Mouse (Mus musculus) kidney, postnatal 14 days (tissue): ENCODE data around the gene Apol8.

ENCODE experiments used
- DNase-seq: peaks from one replicate; pipeline ENCODE4 v3.0.0; 2022; ENCODE audit warnings: mixed read lengths

Gene Apol8

GRCm38 (mm10) chr15:77756848-77757247, at the start of gene Apol8:
Gene Apol8, minus strand, starts transcription at chr15:77757003.
- peak; percentile 60 for DNase-seq

GRCm38 (mm10) chr15:77805657-77806056, 48.9 kb upstream of the Apol8 start:
- DNase-seq = no peak

- DNase-seq = no peak
Observed at GRCm38 (mm10) chr15:77804949-77805348, 48.1 kb upstream of the Apol8 start.

DNA sequence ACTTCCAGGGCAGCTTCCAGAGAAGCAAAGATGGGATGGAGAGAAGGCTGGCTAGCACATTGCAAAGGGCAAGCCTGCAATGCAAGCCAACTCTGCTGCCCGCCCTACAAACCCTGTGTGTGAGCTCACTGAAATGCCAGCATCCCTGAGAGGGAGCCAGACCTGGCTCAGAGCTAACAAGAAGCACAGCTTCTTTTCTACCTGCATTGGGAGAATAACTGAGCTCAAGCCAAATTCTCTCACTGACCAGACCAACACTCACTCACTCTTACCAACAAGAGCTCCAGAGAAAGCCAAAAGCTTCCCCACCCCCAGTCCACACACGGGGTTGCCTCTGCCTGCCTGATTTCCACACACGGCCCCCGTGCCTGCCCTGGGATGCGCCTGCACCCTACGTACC, 47.7 kb upstream of the Apol8 start:
- no peak for DNase-seq

GRCm38 (mm10) chr15:77803747-77804146, 46.9 kb upstream of the Apol8 start:
- no peak for DNase-seq

GRCm38 (mm10) chr15:77802992-77803391, 46.2 kb upstream of the Apol8 start:
- no peak for DNase-seq

DNA sequence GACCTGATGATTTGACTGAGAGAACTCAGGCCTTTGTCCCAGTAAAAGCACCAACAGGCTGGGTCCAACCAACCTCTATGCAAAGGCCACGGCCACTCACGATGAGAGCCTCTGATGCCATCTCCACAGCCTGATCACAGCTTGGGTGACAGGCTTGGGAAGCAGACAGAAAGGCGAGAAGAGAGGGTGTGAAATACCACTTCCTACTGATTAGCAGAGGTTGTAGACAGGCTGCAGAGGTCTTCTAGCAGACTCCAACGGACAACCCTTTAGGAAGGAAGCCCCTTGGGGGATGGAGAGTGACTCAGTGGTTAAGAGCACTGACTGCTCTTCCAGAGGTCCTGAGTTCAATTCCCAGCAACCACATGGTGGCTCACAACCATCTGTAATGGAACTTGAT, 44.4 kb upstream of the Apol8 start:
- no peak for DNase-seq

DNA sequence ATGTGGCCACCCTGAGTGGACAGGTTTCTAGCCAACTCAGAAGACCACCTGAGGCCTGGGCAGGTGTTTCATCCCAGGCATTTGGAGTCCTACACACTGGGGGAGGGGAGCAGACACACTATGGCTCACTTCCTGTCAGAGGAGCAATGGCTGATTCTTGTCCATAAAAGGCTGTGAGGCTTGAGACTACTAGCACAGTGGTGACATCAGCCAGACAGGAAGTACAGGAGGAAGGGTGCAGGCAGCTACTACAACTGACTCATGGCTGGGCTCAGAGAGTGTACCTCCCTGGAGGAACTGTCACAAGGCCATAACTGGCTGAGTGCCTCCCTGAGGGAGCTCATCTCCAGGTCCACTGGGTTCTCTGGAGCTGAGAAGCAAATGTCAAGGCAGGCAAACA, 43.7 kb upstream of the Apol8 start:
- peak; percentile 83 for DNase-seq

- DNase-seq = no peak
Observed at GRCm38 (mm10) chr15:77799491-77800474, 43.0 kb upstream of the Apol8 start.

DNA sequence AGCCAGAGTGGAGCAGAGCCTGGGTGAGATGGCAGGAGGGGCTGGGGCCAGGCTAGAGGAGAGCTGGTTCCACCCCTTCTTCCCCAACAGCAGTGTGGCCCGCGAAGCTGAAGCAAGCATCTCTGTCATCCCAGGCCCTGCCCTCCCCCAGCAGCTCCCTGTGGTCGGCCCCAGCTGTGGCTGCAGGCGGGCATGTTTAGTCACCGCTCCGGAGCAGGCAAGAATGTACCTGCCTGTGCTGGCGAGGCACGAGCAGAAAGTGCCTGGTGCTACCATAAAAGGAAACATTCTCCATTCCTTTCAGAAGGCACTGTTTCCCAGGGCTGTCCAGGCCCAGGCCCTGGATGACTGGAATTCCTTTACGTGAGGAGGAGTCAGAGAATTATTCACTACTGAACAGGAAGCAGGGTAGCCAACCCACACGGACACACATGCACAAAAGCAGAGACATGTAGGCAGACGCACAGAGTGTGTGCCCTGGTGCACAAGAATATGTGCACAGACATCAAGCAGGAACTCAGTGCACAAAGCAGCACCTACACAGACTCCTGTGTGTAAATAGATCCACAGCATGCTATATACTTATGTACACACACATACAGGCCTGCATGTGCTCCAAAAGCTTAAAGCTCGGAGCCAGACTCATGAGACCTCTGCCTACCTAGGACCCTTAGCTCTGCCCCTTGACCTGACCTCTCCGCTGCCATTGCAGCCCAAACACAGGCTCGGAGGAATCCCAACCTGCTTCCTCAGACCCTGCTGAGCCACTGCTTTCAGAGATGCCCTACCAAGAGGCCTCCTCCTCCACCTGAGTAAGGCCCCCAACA, 42.1 kb upstream of the Apol8 start:
- DNase-seq = peak; percentile 82

DNA sequence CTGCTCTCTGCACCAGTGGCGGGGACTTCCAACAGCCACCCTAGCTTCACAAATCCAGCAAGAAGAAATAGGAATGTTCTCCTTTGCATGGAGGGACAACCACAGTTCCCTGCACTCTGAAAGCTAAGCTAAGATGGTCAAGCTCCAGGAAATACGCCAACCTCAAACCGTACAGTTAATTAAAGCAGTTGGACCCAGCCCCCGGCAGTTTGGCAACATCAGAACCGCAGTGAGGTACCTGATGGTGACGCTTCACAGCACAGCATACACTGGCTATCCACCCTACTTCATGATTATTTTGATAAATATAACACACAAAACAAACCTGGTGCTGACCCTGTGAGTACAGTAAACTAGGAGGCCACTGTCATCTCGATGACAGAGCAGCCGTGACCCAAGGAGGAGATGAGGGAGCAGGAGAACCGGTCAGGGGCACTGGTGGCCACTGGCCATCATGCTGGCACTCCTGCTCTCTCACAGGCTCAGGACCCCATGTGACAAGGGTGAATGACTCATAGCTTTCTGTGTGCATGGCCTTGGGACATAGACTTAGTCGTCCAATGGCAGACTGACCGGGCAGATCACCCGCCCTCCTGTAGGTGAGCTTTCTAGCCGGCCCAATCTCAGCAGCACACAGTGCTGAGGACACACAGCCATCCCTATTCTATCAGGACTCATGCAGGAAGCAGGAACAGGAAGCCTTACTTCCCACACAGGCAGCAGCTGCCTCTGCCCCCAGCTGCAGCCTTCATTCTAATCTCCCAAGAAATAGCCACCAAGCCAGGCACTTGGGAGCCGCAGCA, 41.0 kb upstream of the Apol8 start:
- DNase-seq = peak; percentile 65

DNA sequence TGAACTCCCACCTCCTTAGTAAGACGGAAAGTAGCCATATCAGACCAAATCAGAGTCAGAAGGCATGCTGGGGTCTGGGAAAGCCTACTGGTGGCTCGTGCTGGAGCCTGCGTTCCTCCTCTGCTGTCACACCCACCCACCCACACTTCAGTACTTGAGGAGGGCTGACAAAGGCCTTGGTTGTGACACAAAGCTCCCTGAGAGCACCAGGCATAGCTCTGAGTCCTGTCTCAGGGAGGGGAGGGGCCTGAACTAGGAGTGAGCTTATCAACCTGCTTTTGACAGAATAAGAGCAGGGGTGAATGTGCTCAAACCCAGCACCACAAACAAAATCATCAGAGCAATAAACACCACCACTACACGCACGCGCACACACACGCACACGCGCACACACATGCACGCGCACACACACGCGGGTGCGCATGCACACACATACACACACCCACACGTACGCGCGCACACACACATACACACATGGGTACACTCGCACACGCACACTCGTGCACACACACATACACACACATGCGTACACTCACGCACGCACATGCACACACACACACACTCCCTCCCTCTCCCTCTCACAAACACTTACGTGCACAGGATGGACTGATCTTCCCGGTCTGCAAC, 39.7 kb upstream of the Apol8 start:
- no peak for DNase-seq

DNA sequence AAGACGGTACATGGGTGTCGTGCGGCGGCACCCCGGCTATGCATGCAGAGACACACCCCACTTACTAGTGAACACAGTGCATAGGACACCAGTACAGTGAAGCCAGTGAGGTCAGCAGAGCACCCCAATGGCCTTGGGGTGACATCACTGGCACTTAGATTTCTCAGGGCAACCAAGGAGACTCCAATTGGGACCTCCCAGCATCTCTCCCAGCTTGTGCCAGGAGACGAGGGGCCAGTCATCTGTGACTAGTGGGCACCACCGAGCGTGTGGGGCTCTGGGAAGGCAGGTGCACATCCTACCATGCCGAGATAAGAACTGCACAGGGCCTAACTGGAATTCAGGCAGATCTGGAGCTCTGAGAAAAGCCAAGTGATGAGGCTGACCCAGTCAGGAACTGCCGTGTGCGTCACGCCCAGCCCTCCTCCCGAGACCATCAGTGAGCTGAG, 38.1 kb upstream of the Apol8 start:
- DNase-seq = no peak

DNA sequence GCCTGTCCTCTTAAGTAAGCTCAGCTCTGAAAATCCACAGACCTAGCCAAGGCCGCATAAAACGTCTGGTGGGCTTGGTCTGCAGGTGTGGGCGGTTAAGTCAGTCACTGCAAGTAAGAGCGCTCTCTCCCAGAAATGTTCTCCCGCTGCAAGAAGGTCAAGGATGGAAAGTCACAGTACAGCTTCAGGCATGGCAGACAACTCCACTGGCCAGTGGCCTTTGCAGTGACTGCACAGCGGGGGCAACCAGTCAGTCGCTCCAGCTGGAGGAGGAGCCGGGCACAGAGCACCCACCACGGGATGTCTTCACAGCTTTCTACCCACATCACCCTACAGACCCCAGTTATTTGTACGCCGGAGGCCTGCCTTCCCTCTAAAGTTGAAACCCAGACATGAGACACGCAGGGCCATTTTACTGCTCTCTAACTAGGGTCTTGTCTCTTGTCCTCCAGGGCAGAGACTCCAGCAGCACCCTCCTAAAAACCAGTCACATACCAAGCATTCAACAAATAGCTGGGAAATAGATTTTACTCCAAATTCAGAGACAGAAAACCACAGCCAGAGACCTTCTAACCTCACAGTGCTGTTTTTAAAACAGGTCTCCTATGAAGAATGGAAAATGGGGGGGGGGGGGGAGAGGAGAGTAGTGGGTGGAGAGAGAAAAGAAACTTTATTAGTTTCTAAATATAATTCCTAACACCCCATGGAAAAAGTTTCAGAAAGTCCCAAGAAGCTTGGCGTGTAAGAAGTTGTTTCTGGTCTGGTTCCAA, 37.5 kb upstream of the Apol8 start:
- no peak for DNase-seq

DNA sequence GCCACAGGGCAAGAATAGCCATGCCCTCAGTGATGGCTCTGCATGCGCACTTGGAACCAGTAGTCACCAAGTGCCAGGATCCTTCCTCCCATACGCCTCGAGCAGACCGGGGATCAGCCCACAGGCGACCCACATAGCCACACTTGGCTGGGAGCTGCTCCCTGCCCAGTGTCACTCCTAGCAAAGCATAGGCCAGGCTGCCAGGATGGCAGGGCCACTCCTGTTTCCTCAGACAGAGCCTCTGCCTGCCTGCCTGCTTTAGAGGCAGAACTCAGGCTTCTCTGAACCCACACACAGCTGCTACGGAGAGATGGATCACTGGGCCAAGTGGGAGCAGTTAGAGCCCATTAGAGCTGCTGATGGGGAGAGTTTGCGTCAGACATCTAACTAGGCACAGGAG, 36.8 kb upstream of the Apol8 start:
- no peak for DNase-seq

DNA sequence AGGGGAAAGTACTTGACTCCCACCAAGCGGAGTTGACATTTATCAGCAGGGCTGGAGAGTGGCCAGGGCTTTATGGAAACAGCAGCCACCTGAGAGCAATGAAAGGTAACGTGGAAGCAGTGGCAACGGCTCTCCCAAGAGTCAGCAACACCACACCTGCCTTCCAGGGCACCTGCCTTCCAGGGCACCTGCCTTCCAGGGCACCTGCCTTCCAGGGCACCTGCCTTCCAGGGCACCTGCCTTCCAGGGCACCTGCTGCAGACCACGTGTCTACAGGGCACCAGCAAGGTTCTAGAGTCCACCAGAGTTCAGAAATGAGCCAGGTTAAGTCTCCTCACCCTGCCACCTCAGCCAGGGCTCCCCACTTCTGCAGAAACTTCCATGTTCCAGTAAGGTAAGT, 36.3 kb upstream of the Apol8 start:
- no peak for DNase-seq

GRCm38 (mm10) chr15:77792056-77792455, 35.3 kb upstream of the Apol8 start:
- DNase-seq = no peak

DNA sequence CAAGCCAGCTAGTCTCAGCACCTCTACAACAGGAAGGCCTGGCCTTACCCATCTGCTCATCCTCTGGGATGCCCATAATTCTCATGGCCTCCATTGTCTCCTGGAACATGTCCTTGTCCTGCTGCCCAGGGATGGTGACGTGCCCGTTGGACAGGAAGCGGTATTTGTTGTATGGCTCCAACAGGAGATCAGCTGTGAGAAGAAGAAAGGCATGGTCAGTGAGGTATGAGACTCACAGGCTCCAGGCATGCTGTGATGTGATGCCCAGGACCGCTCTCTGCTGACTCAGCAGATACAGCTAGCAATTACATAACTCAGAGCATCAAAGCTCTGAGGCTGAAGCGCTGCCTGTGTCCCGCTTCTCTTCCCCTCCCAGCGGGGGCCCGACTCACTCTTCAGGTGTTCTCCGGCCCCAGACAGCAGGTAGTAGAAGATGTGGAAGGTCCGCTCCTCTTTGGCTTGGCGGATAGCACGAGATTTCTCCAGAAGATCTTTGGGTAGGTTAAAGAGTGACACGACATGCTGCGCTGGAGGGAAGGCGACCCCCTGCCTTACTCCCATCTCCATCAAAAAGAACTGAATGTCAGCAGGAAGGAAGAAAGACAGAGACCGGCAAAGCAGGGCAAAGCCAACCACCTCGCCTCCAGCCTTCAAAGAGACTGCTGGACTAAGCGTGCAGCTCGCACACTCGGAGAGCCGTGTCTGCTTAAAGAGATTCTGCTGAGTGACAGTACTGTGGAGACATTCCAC, 34.0 kb upstream of the Apol8 start:
- no peak for DNase-seq

DNA sequence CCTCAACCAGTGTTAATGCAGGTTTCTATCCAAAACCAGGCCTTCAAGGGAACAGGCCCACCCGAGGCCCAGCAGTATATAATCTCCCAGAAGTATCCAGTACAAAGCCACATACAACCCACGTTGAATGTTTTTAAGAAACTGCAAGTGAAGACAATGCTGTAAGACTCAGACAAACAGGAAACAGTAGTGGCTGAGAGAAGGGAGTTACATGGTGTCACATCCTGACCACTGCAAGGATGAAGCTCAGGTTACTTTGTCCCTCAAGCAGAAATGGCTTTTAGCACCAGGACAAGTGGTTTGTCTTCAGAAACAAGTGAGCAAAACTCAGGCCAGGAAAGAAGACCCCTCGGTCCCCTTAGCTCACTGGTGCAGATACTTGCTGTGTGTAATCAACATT, 32.4 kb upstream of the Apol8 start:
- no peak for DNase-seq

DNA sequence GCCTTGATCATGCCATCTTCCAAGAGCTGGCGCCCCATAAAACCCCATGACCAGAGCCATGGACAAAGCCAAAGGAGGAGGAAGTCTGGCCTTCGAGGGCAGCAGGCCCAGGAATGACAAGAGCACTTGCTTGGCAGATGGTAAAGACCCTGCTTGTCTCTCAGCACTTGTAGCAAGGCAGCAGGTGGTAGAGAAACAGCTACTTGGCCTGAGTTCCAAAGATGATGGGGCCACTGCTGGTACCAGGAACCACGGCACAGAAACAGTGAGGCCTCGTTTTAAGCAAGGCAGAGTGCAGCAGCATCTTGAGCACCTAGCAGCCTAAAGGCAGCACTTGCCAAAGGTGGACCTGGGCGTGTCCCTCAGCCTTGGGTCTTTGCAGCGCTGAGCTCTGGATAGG, 31.6 kb upstream of the Apol8 start:
- DNase-seq = no peak

GRCm38 (mm10) chr15:77785807-77786206, 29.0 kb upstream of the Apol8 start:
- no peak for DNase-seq
